Mouse (Mus musculus): ENCODE measurements around the gene Vars. TPM values are rescaled to one million over a fixed set of nuclear protein-coding genes. Genes with fewer than 3 reads are reported as not detected.
A peak's percentile ranks its signal among the peaks of the same experiment; 100 is the strongest.
"Not testable (repeated sequence)": the region's sequence is repeated elsewhere in the genome, so short reads cannot be mapped to it uniquely, and the experiment has no call there.

Vars gene
- polyA plus RNA-seq, 1 experiment from 2014 or later = 197 TPM

DNA sequence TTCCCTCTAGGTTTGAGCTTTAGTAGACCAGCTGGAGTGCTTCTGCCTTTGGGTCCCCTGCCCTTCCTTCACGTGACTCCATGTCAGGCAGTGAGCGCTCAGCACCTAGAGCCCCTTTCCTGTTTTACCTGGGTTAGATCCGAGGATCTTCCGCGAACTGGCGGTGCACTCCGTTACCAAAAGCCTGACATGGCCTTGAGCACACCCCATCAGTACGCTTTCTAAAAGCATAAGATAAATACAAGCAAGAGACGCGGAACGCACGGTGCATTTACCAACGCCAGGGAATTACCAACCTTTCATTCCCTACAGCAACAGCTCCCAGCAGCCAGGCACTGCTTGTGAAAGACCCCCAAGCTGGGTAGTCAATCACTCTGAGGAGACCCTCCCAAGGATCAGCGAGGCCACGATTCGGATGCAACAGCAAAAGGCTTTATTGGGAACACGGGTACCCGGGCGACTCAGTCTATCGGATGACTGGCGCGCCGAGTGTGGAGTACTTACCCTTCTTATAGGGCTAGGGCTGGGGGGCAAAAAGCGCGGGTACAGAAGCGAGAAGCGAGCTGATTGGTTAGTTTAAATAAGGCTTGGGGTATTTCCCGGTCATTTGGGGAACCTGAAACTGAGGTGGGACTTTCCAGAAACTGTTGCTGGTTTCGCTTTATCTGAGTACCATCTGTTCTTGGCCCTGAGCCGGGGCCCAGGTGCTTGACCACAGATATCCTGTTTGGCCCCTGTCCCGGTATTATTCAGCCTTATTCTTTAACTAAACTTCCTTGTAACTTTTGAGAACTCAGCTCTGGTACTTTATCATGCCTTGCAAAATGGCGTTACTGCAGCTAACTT is 693 bp upstream of the Vars start:
- H3K9me3 ChIP-seq; H3K27me3 ChIP-seq (replicated peaks; ENCODE audit: low read depth, poor library complexity, severe bottlenecking): not testable (repeated sequence)
- H3K4me3 ChIP-seq = peak overlapping the region; percentile 97
- peak; percentile 53 for DNase-seq (ENCODE audit: low spot score)
- WGBS = 28% methylated on average over 31 of the region's 32 CpGs
- peaks cover 63% of the 10 kb centered on the region for H3K36me3 ChIP-seq (replicated peaks)
- H3K4me1 ChIP-seq = peaks cover 54% of the 10 kb centered on the region
- H3K27ac ChIP-seq (replicated peaks) = peak overlapping the region; percentile 97

DNA sequence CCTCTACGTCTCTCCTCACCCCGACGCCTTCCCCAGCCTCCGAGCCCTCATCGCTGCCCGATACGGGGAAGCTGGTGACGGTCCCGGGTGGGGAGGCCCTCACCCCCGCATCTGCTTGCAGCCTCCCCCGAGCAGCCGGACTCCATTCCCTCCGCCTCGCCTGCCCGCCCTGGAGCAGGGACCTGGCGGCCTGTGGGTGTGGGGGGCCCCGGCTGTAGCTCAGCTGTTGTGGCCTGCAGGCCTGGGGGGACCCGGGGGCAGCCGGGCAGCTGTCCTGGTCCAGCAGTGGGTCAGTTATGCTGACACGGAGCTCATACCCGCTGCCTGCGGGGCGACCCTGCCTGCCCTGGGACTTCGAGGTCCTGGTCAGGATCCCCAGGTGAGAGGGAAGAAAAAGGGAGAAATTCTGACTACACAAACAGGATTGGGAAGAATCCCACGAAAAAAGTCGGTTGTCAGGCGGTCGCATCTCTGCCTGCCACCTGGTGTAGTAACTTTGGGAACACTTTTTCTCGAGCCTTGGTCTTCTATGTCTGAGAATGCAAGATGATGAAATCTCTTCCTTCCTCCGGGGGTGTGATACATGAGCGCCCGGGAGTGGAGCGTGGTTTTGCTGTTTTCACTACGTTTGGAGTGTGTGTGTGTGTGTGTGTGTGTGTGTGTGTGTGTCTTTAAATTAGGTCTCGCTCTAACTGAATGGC is 815 bp downstream of the Vars start:
- Histone ChIP-seq H3K4me3 (peak overlapping the region; percentile 97), H3K36me3 (replicated peaks) (peaks cover 65% of the 10 kb centered on the region), H3K27ac (replicated peaks) (peak overlapping the region; percentile 97), H3K4me1 (peaks cover 54% of the 10 kb centered on the region), H3K9me3 (no peaks in the 10 kb centered on the region), H3K27me3 (replicated peaks; ENCODE audit: low read depth, poor library complexity, severe bottlenecking) (no peaks in the 10 kb centered on the region)
- WGBS = under 1% methylated on average over 35 of the region's 35 CpGs
- peak; percentile 47 for DNase-seq (ENCODE audit: low spot score)

DNA sequence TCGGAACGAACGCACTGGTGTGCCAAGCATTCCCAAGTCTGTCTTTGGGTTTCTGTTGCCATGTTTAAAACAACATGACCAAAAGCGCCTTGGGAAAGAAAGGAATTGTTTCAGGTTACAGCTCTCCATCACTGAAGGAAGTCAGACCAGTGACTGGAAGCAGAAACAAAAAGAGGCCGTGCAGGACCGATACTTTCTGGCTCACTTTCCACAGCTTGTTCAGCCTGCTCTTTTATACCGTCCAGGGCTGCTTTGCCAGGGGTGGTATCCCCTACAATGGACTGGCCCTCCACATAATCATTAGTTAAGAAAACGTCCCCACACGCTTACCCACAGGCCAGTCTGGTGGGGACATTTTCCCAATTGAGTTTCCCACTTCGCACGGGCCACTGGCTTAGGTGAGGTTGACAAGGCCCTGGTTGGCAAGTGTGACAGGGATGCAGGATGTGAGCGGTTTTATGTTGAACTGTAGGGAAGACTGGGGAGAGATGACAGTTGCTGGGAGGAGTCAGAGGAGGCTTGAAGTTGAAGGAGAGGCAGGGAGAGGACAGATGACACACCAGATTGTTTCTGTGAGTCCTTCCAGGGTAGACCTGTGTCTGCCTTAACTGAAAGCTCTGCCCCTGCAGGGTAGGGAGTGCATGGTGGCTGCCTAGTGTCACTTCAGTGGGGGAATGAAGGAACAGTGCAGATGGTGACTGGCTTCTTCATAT is 1.5 kb downstream of the Vars start:
- Histone ChIP-seq H3K27ac (replicated peaks) (peak overlapping the region; percentile 97), H3K4me3 (peak overlapping the region; percentile 97), H3K36me3 (replicated peaks) (peaks cover 65% of the 10 kb centered on the region), H3K4me1 (peaks cover 49% of the 10 kb centered on the region), H3K27me3 (replicated peaks; ENCODE audit: low read depth, poor library complexity, severe bottlenecking) (no peaks in the 10 kb centered on the region), H3K9me3 (no peaks in the 10 kb centered on the region)
- DNase-seq (ENCODE audit: low spot score) = no peak
- WGBS = 14% methylated on average over 12 of the region's 12 CpGs

DNA sequence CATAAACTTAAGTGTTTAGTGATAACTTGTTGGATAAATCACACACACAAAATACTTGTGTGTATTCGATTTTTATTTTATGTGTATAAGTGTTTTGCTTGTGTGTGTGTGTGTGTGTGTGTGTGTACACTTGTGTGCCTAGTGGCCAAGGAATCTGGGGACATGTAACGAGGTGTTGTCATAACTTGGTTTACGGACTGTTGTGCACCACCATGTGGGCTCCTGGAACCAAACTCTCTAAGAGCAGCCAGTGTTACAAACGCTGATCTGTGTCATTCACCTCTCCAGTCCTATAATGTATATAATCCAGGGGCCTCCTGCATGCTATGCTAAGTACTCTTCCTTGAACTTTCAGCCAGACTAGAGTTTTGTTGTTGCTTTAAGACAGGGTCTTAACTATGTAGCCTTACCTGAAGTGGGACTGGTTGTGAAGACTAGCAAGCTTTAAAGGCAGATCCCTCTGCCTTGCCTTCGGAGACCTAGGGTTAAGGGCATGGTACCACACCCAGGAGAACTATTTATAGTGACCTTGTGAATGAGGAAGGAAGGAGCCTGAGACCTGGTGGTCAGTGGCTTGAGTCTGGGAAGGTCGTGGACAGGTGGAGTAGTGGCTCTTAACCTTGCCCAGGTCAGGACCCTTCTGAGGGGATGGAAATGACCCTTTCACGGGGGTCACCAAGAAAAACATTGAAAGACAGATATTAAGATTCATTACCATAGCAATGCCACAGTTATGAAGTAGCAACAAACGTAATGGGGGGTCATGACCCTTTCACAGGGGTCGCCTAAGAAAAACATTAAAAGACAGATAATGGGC is 2.4 kb downstream of the Vars start:
- Histone ChIP-seq H3K4me1 (peaks cover 46% of the 10 kb centered on the region), H3K9me3 (no peaks in the 10 kb centered on the region), H3K36me3 (replicated peaks) (peaks cover 65% of the 10 kb centered on the region), H3K27me3 (replicated peaks; ENCODE audit: low read depth, poor library complexity, severe bottlenecking) (no peaks in the 10 kb centered on the region), H3K4me3 (peak overlapping the region; percentile 97), H3K27ac (replicated peaks) (no peak overlapping the region)
- WGBS = 72% methylated on average over 9 of the region's 9 CpGs
- no peak for DNase-seq (ENCODE audit: low spot score)

DNA sequence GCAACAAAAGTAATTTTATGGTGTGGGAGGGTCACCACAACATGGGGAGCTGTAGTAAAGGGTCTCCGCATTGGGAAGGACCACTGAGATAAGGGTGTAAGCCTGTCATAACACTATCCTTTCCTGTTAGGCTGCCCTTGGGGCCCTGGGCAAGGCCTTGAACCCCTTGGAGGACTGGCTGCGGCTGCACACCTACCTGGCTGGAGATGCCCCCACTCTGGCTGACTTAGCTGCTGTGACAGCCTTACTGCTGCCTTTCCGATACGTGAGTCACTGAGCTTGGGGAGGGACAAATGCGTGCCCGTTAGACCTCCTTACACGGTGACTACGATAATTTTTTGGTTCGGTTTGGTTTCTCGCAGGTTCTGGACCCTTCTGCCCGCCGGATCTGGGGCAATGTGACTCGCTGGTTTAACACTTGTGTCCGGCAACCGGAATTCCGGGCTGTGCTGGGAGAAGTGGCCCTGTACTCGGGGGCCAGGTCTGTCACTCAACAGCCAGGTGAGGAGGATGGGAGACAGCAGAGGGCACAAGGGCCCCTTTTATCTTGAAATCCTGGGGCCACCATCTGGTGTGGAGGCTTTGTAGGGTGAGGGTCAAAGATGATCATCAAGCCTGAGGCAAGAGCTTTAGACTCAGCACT is 3.4 kb downstream of the Vars start:
- H3K27ac ChIP-seq (replicated peaks) = no peak overlapping the region
- H3K9me3 ChIP-seq = no peaks in the 10 kb centered on the region
- peaks cover 37% of the 10 kb centered on the region for H3K4me1 ChIP-seq
- peak overlapping the region; percentile 6; the same call in 1 of the 2 replicates for H3K4me3 ChIP-seq
- no peak for DNase-seq (ENCODE audit: low spot score)
- no peaks in the 10 kb centered on the region for H3K27me3 ChIP-seq (replicated peaks; ENCODE audit: low read depth, poor library complexity, severe bottlenecking)
- WGBS = 93% methylated on average over 17 of the region's 17 CpGs
- peaks cover 65% of the 10 kb centered on the region for H3K36me3 ChIP-seq (replicated peaks)

DNA sequence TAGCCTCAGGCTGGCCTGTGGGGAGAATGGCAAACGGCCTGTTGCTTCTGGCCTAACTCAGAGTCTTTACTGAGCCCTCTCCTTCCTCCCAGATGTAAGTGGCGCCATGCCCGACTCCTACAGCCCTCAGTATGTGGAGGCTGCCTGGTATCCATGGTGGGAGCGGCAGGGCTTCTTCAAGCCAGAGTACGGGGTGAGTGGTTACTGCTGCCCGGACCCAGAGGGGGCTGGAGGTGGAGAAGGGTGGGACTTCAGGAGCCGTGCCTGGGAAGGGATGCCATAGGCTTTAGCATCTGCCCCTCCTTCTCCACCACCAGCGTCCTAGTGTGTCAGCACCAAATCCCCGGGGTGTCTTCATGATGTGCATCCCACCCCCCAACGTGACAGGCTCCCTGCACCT is 4.4 kb downstream of the Vars start:
- peak overlapping the region; percentile 14; the same call in 1 of the 2 replicates for H3K4me3 ChIP-seq
- no peak overlapping the region for H3K27ac ChIP-seq (replicated peaks)
- no peaks in the 10 kb centered on the region for H3K9me3 ChIP-seq
- DNase-seq (ENCODE audit: low spot score) = no peak
- no peaks in the 10 kb centered on the region for H3K27me3 ChIP-seq (replicated peaks; ENCODE audit: low read depth, poor library complexity, severe bottlenecking)
- WGBS = 93% methylated on average over 10 of the region's 10 CpGs
- H3K4me1 ChIP-seq = peaks cover 28% of the 10 kb centered on the region
- peaks cover 73% of the 10 kb centered on the region for H3K36me3 ChIP-seq (replicated peaks)

DNA sequence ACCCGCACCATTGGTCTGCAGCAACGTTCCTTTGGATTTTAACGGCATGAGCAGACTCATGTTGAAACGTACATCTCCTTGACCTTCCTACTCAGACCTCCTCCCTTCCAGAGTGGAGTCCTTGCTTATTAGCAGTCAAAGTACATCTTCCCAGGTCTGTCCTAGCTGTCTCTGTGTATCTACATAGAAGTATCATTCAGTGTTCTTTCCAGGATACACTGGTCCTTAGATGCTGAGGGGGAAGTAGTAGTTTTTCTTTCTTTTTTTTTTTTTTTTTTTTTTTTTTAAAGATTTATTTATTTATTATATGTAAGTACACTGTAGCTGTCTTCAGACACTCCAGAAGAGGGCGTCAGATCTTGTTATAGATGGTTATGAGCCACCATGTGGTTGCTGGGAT is 5.1 kb downstream of the Vars start:
- Histone ChIP-seq H3K36me3 (replicated peaks) (peaks cover 81% of the 10 kb centered on the region), H3K4me1 (peaks cover 28% of the 10 kb centered on the region)
- not testable (repeated sequence) for H3K27me3 ChIP-seq (replicated peaks; ENCODE audit: low read depth, poor library complexity, severe bottlenecking); H3K27ac ChIP-seq (replicated peaks); H3K9me3 ChIP-seq; H3K4me3 ChIP-seq; DNase-seq (ENCODE audit: low spot score)
- 97% methylated on average over 4 of the region's 5 CpGs for WGBS

DNA sequence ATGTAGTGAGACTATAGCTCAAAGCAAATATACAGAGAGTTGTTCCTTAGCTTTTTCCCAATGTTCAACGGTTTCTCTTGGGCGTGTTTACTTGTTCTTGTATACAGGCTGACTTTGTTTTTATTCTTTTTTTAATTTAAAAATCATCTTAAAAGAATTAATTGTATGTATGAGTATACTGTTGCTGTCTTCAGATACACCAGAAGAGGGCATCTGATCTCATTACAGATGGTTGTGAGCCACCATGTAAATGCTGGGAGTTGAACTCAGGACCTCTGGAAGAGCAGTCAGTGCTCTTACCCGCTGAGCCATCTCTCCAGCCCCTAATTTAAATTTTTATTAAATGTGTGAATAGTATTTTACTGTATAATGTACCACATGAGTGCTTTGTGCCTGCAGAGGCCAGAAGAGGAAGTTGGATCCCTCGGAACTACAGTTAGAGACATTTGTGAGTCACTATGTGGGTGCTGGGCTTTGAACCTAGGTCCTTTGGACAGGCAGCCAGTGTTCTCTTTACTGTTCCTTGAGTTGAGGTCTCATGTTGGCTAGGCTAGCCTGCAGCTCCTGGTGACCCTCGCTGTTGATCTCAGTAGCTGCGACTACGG is 6.7 kb downstream of the Vars start:
- no peaks in the 10 kb centered on the region for H3K9me3 ChIP-seq
- no peaks in the 10 kb centered on the region for H3K27me3 ChIP-seq (replicated peaks; ENCODE audit: low read depth, poor library complexity, severe bottlenecking)
- H3K4me1 ChIP-seq = peaks cover 17% of the 10 kb centered on the region
- 94% methylated on average over 7 of the region's 7 CpGs for WGBS
- H3K27ac ChIP-seq (replicated peaks) = no peak overlapping the region
- peak overlapping the region; percentile 8; the same call in 1 of the 2 replicates for H3K4me3 ChIP-seq
- H3K36me3 ChIP-seq (replicated peaks) = peaks cover 96% of the 10 kb centered on the region
- no peak for DNase-seq (ENCODE audit: low spot score)

DNA sequence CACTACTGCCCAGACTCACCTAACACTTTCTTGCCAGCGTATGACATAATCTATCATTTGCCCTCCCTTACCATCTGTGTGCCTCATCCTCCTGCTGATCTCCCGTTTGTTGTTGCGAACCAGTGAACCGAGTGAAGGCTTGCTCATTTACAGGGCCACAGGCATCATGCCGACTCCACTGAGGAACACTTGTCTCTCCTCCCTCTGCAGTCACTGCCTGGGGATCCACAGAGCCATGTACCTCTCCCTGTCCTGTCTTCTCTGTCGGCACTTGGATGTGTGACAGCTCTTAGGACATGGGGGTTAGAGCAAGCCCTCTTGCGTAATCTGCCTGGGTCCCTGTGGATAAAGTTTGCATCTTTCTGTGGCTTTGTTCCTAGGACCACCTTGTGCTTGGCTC is 8.8 kb downstream of the Vars start:
- H3K4me1 ChIP-seq = no peaks in the 10 kb centered on the region
- no peaks in the 10 kb centered on the region for H3K27me3 ChIP-seq (replicated peaks; ENCODE audit: low read depth, poor library complexity, severe bottlenecking)
- H3K9me3 ChIP-seq = no peaks in the 10 kb centered on the region
- WGBS = 90% methylated on average over 7 of the region's 7 CpGs
- DNase-seq (ENCODE audit: low spot score) = no peak
- no peak overlapping the region for H3K4me3 ChIP-seq
- H3K36me3 ChIP-seq (replicated peaks) = peaks cover 99% of the 10 kb centered on the region
- H3K27ac ChIP-seq (replicated peaks) = no peak overlapping the region

DNA sequence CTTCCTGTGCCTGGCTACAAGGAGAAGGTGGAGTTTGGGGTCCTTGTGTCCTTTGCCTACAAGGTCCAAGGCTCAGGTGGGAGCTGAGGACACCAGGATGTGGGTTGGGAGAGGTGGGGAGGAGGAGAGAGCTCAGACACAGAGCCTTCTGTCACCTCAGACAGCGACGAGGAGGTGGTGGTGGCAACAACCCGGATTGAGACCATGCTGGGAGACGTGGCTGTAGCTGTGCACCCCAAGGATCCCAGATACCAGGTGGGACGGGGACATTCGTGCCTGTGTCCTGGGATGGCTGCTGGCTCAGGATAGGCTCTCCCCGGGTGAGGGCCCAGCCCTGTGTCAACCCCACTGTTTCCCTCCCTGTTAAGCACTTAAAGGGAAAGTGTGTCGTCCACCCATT is 10.7 kb downstream of the Vars start:
- Histone ChIP-seq H3K36me3 (replicated peaks) (peaks cover 100% of the 10 kb centered on the region), H3K27me3 (replicated peaks; ENCODE audit: low read depth, poor library complexity, severe bottlenecking) (no peaks in the 10 kb centered on the region), H3K4me1 (no peaks in the 10 kb centered on the region), H3K4me3 (0 out of 2 replicates have a peak overlapping the region, but pooled peaks have one; percentile 16), H3K27ac (replicated peaks) (no peak overlapping the region), H3K9me3 (no peaks in the 10 kb centered on the region)
- DNase-seq (ENCODE audit: low spot score) = no peak
- 90% methylated on average over 8 of the region's 8 CpGs for whole genome bisulfite sequencing

DNA sequence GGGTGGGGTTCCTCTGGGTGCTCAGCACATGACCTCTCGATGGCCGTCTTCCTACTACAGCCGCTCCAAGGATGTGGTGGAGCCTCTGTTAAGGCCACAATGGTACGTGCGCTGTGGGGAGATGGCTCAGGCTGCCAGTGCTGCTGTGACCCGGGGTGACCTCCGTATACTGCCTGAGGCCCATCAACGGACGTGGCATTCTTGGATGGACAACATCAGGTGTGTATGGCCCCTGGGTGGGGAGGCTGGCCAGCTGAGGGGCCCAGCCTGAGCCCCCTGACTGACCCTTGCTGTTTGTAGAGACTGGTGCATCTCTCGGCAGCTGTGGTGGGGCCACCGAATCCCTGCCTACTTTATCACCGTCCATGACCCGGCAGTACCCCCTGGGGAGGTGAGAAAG is 11.6 kb downstream of the Vars start:
- no peaks in the 10 kb centered on the region for H3K4me1 ChIP-seq
- DNase-seq (ENCODE audit: low spot score) = no peak
- no peak overlapping the region for H3K4me3 ChIP-seq
- peaks cover 100% of the 10 kb centered on the region for H3K36me3 ChIP-seq (replicated peaks)
- no peak overlapping the region for H3K27ac ChIP-seq (replicated peaks)
- no peaks in the 10 kb centered on the region for H3K9me3 ChIP-seq
- H3K27me3 ChIP-seq (replicated peaks; ENCODE audit: low read depth, poor library complexity, severe bottlenecking) = no peaks in the 10 kb centered on the region
- WGBS = 88% methylated on average over 13 of the region's 13 CpGs

Data from embryonic facial prominence, embryonic 10.5 days (tissue).